Mouse (Mus musculus): ENCODE measurements around the gene Aak1. TPM values are rescaled to one million over a fixed set of nuclear protein-coding genes. Genes with fewer than 3 reads are reported as not detected.

Gene Aak1
- polyA plus RNA-seq, 1 experiment = 24.0 TPM

DNA sequence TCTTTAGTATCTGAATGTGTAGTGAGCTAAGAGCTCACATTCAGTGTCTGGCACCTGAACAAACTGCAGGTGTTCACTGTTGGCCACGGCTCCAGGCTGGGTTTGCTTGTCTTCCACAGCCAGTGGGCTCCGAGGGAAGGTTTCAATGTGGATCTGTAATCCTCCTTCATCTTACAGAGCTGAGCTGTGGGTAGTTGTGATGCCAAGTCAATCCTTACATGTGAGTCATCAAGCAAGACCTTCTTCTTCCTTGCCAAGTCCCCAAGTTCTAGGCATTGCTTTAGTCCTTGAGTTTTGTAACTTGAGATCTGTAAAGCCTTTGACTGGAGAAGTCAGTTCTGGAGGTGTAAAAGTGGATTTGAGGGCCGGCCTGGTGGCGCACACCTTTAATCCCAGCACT is 124.6 kb downstream of the Aak1 start:
- Histone ChIP-seq H3K4me3 (ENCODE audit: insufficient read depth, low read length) (no peak overlapping the region), H3K27ac (ENCODE audit: insufficient read depth, low read depth, low read length) (no peak overlapping the region), H3K4me1 (ENCODE audit: control insufficient read depth, insufficient read depth, low read length) (no peaks in the 10 kb centered on the region)
- TF ChIP-seq POLR2A (IDR thresholded peaks at IDR 0.05; ENCODE audit: borderline replicate concordance, low read depth, low read length) (no peak), CTCF (IDR thresholded peaks at IDR 0.05; ENCODE audit: low read depth, low read length) (no peak)

DNA sequence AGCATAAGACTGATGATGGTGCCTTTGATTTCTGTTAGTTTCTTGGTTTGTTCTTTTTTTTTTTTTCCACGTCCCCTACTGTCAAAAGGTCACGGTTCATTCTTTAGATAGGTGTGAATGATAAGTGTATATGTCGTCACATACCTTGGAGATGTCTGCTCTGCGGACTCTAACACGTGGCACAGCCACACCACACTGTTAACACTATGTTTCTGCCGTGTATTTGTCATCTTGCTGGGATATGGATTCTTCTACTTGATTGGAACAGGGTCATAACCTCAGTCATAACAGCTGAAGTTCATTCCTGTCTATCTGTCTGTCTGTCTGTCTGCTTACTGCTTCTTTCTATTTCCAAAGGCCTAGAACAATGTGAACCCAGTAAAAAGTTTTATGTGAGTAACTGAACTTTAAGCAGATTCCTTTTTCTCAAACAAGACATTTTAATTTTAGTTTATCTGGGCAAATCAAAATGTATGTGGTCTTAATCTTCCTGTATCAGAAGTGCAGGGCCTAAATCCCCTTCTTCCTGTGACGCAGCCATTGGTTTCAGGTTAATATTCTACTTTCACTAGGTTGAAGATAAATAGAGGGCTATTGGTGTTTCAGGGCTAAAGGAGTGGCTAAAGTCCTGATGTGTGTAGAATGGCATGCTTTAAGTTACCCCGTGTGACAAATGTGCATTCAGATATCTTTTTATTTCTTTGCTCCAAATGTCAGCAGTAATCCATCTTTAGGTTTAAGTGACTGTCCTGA is 129.0 kb downstream of the Aak1 start:
- Histone ChIP-seq H3K4me3 (ENCODE audit: insufficient read depth, low read length) (no peak overlapping the region), H3K27ac (ENCODE audit: insufficient read depth, low read depth, low read length) (no peak overlapping the region), H3K4me1 (ENCODE audit: control insufficient read depth, insufficient read depth, low read length) (no peaks in the 10 kb centered on the region)
- TF ChIP-seq POLR2A (IDR thresholded peaks at IDR 0.05; ENCODE audit: borderline replicate concordance, low read depth, low read length) (no peak), CTCF (IDR thresholded peaks at IDR 0.05; ENCODE audit: low read depth, low read length) (no peak)

DNA sequence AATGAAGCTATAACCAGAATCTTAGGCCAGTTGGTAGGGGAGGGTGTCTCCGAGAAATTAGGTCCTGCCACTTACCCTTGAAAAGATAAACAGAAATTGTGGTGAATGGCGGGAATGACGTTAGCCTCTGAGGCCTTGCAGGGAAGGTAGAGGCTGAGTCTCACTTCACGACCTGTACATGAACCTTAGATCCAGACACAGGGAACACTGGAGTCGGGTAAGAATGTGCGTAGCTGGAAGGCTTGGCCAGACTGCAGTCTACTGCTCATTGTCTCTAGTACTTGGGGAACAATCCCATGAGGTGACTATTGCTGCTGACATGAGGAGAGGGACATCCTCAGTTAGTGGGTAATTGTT is 129.6 kb downstream of the Aak1 start:
- no peak overlapping the region for H3K27ac ChIP-seq (ENCODE audit: insufficient read depth, low read depth, low read length)
- H3K4me3 ChIP-seq (ENCODE audit: insufficient read depth, low read length) = no peak overlapping the region
- TF ChIP-seq POLR2A (IDR thresholded peaks at IDR 0.05; ENCODE audit: borderline replicate concordance, low read depth, low read length) = no peak
- no peak for TF ChIP-seq CTCF (IDR thresholded peaks at IDR 0.05; ENCODE audit: low read depth, low read length)
- H3K4me1 ChIP-seq (ENCODE audit: control insufficient read depth, insufficient read depth, low read length) = no peaks in the 10 kb centered on the region

DNA sequence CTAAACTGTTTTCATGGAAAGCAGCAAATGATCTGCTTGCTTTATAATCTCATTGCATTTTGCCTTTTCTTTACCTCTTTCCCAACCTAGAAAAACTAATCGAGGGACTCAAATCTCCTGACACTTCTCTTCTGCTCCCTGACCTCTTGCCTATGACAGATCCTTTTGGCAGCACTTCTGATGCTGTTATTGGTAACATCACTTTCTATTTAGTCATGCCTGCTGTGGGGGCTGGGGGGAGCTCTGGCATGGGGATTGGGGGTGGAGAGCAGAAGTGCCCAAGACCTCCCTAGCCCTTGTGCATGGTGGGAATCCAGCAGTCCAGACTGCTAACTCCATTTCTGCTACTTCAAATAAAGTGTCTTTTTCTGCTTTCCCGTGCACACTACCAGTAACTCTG is 131.9 kb downstream of the Aak1 start:
- Histone ChIP-seq H3K4me3 (ENCODE audit: insufficient read depth, low read length) (no peak overlapping the region), H3K4me1 (ENCODE audit: control insufficient read depth, insufficient read depth, low read length) (no peaks in the 10 kb centered on the region), H3K27ac (ENCODE audit: insufficient read depth, low read depth, low read length) (no peak overlapping the region)
- TF ChIP-seq POLR2A (IDR thresholded peaks at IDR 0.05; ENCODE audit: borderline replicate concordance, low read depth, low read length) = no peak
- no peak for TF ChIP-seq CTCF (IDR thresholded peaks at IDR 0.05; ENCODE audit: low read depth, low read length)

DNA sequence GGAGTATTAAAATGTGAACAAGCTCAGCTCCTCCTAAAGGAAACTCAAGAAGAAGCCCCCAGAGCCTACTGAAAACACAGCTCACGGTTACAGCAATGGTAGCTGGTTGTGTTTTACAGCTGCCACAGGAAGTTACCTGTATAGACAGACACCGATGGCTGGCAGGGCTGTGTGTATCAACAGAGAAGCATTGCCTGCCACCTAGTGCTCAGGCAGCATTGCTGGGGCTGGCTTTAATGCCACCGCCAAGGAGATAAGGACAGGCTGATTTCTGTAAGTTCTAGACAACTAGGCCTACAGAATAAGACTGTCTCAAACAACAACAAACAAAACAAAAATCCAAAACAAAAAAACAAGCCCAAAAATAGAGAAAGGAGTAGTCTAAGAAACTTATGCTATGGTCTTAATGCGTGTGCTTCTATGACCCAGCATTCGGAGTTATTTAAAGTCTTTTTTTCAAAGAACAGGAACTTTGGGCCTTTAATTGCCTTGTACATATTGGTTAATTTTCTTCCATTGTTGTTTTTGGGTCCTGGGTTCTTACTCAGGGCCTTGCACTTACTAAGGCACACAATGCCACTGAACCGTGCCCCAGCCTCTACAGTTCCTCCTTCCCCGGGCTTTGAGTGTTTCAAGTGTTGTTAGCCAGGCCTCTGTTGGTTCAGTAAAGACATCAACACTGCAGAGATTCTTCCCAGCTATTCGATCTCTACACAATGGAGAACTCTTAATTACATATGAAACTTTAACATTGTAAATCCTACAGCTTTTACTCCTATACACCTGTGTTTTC is 136.2 kb downstream of the Aak1 start:
- Histone ChIP-seq H3K4me1 (ENCODE audit: control insufficient read depth, insufficient read depth, low read length) (no peaks in the 10 kb centered on the region), H3K27ac (ENCODE audit: insufficient read depth, low read depth, low read length) (no peak overlapping the region), H3K4me3 (ENCODE audit: insufficient read depth, low read length) (no peak overlapping the region)
- TF ChIP-seq CTCF (IDR thresholded peaks at IDR 0.05; ENCODE audit: low read depth, low read length) = no peak
- TF ChIP-seq POLR2A (IDR thresholded peaks at IDR 0.05; ENCODE audit: borderline replicate concordance, low read depth, low read length) = no peak

DNA sequence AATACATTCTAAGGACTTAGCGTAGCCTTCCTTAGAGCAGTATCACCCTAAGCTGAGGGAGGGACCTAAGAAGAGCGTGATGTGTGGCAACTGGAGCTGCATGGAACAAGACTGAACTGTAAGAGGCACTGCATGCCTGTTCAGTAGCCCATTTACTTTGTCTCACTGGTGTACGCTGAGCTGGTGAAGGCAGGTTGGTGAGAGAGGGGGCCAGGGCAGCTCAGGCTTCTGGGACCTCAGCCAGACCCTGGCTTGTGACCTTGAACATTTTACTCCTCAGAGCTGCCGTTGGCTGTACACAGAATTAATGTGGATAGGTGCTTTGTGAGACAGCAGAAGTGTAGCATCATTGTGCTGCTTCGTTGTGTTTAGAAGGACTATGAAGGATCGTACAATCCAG is 140.3 kb downstream of the Aak1 start:
- no peaks in the 10 kb centered on the region for H3K4me1 ChIP-seq (ENCODE audit: control insufficient read depth, insufficient read depth, low read length)
- TF ChIP-seq POLR2A (IDR thresholded peaks at IDR 0.05; ENCODE audit: borderline replicate concordance, low read depth, low read length) (no peak), CTCF (IDR thresholded peaks at IDR 0.05; ENCODE audit: low read depth, low read length) (no peak)
- no peak overlapping the region for H3K4me3 ChIP-seq (ENCODE audit: insufficient read depth, low read length)
- H3K27ac ChIP-seq (ENCODE audit: insufficient read depth, low read depth, low read length) = no peak overlapping the region

DNA sequence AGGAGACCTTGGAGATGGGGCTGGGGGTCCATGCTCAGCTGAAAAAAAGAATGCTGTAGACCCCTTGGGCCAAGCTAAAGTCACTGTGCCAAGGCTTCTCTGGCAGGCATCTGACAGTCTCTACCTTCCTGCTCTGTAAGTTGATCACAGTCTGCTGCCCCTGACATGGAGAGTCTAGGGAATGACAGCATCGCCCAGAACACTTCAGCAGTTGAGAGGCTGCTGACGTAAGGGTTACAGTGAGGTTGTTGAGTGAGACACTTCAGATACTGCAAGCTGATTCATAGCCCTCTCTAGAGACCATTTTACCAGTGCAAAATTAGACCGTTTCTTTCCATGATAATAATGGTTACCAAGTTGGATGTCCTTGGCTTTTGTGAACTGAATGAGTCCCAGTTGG is 141.7 kb downstream of the Aak1 start:
- TF ChIP-seq POLR2A (IDR thresholded peaks at IDR 0.05; ENCODE audit: borderline replicate concordance, low read depth, low read length) (no peak), CTCF (IDR thresholded peaks at IDR 0.05; ENCODE audit: low read depth, low read length) (no peak)
- H3K4me1 ChIP-seq (ENCODE audit: control insufficient read depth, insufficient read depth, low read length) = no peaks in the 10 kb centered on the region
- no peak overlapping the region for H3K27ac ChIP-seq (ENCODE audit: insufficient read depth, low read depth, low read length)
- no peak overlapping the region for H3K4me3 ChIP-seq (ENCODE audit: insufficient read depth, low read length)

DNA sequence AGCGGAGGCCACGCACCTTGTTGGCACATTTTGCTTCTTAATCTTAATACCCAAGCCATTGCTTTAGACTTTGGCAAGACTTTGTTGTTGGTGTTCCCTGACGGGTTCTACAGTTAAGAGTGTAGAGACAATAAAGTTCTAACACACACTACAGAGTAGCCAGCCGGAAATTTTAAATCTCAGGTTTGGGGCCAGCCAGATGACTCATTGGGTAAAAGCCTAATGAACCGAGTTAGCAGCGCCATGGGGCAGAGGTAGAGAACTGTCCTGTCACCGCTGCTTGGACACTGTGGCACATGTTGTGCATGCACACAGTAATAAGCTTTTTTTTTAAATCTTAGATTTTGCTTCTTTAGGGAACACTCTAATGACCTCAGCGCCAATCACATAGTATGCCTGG is 143.0 kb downstream of the Aak1 start:
- no peak overlapping the region for H3K27ac ChIP-seq (ENCODE audit: insufficient read depth, low read depth, low read length)
- no peak for TF ChIP-seq CTCF (IDR thresholded peaks at IDR 0.05; ENCODE audit: low read depth, low read length)
- no peak for TF ChIP-seq POLR2A (IDR thresholded peaks at IDR 0.05; ENCODE audit: borderline replicate concordance, low read depth, low read length)
- H3K4me1 ChIP-seq (ENCODE audit: control insufficient read depth, insufficient read depth, low read length) = no peaks in the 10 kb centered on the region

DNA sequence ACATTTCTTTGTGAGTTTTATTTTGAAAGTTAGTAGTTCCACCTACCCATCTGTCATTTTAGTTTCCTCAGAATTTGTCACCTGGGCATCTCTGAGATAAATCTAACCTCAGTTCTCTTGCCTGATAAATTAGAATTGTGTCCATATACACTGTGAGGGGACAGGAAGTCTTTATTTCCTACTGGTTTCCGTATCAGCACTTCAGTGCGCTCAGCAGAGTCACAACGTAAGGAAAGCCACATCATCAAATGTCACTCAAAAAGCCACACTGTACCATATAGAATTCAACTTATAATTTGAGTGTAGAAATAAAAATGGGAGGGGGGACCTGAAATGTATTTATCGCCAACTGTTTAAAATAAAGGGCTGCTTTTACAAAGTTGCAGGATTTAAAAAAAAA is 144.9 kb downstream of the Aak1 start:
- H3K27ac ChIP-seq (ENCODE audit: insufficient read depth, low read depth, low read length) = no peak overlapping the region
- H3K4me3 ChIP-seq (ENCODE audit: insufficient read depth, low read length) = no peak overlapping the region
- H3K4me1 ChIP-seq (ENCODE audit: control insufficient read depth, insufficient read depth, low read length) = no peaks in the 10 kb centered on the region
- TF ChIP-seq POLR2A (IDR thresholded peaks at IDR 0.05; ENCODE audit: borderline replicate concordance, low read depth, low read length) = no peak

More for the DNA sequence above, 143.0 kb downstream of the Aak1 start:
- H3K4me3 ChIP-seq (ENCODE audit: insufficient read depth, low read length) = no peak overlapping the region

DNA sequence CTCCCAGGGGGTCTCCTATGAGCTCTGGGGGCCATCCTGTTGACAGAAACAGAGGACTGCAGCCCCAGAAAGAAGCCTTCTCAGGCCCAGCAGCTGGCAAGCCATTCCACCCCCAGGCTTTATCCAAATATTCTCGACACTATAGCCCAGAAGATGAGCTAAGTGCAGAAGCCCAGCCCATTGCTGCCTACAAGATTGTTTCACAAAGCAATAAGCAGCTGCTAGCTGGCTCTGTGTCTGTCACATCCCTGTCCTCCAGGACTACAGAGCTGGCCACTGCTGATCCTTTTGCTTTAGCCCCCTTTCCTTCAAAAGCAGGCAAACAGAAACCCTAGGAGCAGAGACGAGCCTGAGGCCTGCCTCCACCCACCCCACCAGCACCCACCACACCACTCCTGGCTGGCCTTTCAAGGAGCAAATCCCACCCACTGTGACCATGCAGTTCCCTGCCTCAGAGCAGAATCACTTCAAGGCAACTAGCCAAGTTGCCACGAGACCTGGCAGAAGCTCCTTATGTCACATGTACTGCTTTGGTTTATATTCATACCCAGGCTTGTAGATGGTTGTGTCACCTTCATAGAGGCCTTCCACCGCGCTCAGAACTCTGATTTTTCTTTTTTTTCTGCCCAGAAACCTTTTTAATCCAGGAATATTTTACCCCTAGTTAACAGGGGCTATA is 147.5 kb downstream of the Aak1 start:
- TF ChIP-seq POLR2A (IDR thresholded peaks at IDR 0.05; ENCODE audit: borderline replicate concordance, low read depth, low read length) = no peak
- TF ChIP-seq CTCF (IDR thresholded peaks at IDR 0.05; ENCODE audit: low read depth, low read length) = no peak
- Histone ChIP-seq H3K27ac (ENCODE audit: insufficient read depth, low read depth, low read length) (no peak overlapping the region), H3K4me1 (ENCODE audit: control insufficient read depth, insufficient read depth, low read length) (peaks cover 4% of the 10 kb centered on the region), H3K4me3 (ENCODE audit: insufficient read depth, low read length) (no peak overlapping the region)

Measured in bone marrow macrophage, adult 2 months (primary cell).